Mouse (Mus musculus) intestine, embryonic 14.5 days (tissue): ENCODE measurements around the gene Olfr1385. TPM values are rescaled to one million over a fixed set of nuclear protein-coding genes. Genes with fewer than 3 reads are reported as not detected.
"Not testable (repeated sequence)": the region's sequence is repeated elsewhere in the genome, so short reads cannot be mapped to it uniquely, and the experiment has no call there.

Source experiments
- ATAC-seq: fragments of 200-750 bp; cut with Nextera tagmentation; replicated peaks from 2 replicates; pipeline ENCODE4 v1.8.0; 2017; ENCODE audit warnings: low read depth, moderate number of reproducible peaks, moderate TSS enrichment, moderate library complexity; ENCODE audit not compliant: low FRiP score, low TSS enrichment
- DNase-seq: peaks from one replicate; pipeline ENCODE4 v3.0.0-alpha.2; 2018; ENCODE audit warnings: low spot score
- H3K27ac ChIP-seq: fragments of 300-500 bp; sonication (generic); 2 replicates; pipeline ENCODE4 v1.5.1; 2014; ENCODE audit warnings: low read depth, mild to moderate bottlenecking, control low read depth
- H3K27me3 ChIP-seq: fragments of 300-500 bp; sonication (generic); replicated peaks from 2 replicates; pipeline ENCODE4 v1.6.1; 2014; ENCODE audit warnings: low read length, control low read depth; ENCODE audit not compliant: control insufficient read depth, insufficient read depth
- H3K36me3 ChIP-seq: fragments of 300-500 bp; sonication (generic); 2 replicates; pipeline ENCODE4 v1.6.1; 2014; ENCODE audit warnings: low read length, control low read depth; ENCODE audit not compliant: control insufficient read depth, insufficient read depth
- H3K4me1 ChIP-seq: fragments of 300-500 bp; sonication (generic); replicated peaks from 2 replicates; pipeline ENCODE4 v1.6.1; 2014; ENCODE audit warnings: low read length, control low read depth, mixed read lengths; ENCODE audit not compliant: control insufficient read depth, insufficient read depth
- H3K4me2 ChIP-seq: fragments of 300-500 bp; sonication (generic); 2 replicates; pipeline ENCODE4 v1.6.1; 2014; ENCODE audit warnings: low read length
- H3K4me3 ChIP-seq: fragments of 300-500 bp; sonication (generic); 2 replicates; pipeline ENCODE4 v1.5.1; 2014; ENCODE audit warnings: low read depth, low read length, control low read depth, mixed read lengths
- H3K9ac ChIP-seq: fragments of 300-500 bp; sonication (generic); 2 replicates; pipeline ENCODE4 v1.6.1; 2014; ENCODE audit warnings: mild to moderate bottlenecking, low read length
- H3K9me3 ChIP-seq: fragments of 300-500 bp; sonication (generic); 2 replicates; pipeline ENCODE4 v1.6.1; 2016; ENCODE audit warnings: low read length, control low read depth; ENCODE audit not compliant: control insufficient read depth
- WGBS: fragments of 180-500 bp; shearing (Covaris S2); extraction: QIAGEN DNeasy Blood & Tissue Kit; methylation state at CpG from one replicate; pipeline ENCODE4 v1.1.7; 2014; 5-methylcytosine and 5-hydroxymethylcytosine counted together
- polyA plus RNA-seq: library from polyadenylated mRNA; unstranded; fragments of >200 nt; fragmentation: Nextera tagmentation; extraction: Ambion mirVana; gene quantifications from 2 replicates; pipeline ENCODE4 v1.2.1, GENCODE M21; 2014

Gene Olfr1385
- polyA plus RNA-seq, 1 experiment from 2014 or later, result not detected

GRCm38 (mm10) chr11:49543149-49543548, 54.3 kb downstream of the Olfr1385 start, which contains the start of gene Olfr1381:
Olfr1381 (plus strand) TSS chr11:49543449.
- WGBS, result 82% methylated on average over 3 of the region's 3 CpGs
- not testable (repeated sequence) for ATAC-seq, H3K9ac ChIP-seq, H3K27ac ChIP-seq, H3K4me2 ChIP-seq, H3K36me3 ChIP-seq, H3K27me3 ChIP-seq, H3K9me3 ChIP-seq, H3K4me1 ChIP-seq, H3K4me3 ChIP-seq, DNase-seq

Other genes with a start within 250 kb of the Olfr1385 start
- gene Mgat1, start 244.9 kb upstream of the Olfr1385 start, polyA plus RNA-seq, result 52.9 and 55.4 TPM in 2 replicates
- gene Olfr1393, start 210.8 kb upstream of the Olfr1385 start, polyA plus RNA-seq, result 0.12 TPM in 1 of 2 replicates, not detected in the other
- gene Olfr1392, start 203.8 kb upstream of the Olfr1385 start, polyA plus RNA-seq, result not detected in 2 replicates
- gene Olfr10, start 184.3 kb upstream of the Olfr1385 start, polyA plus RNA-seq, result not detected in 2 replicates
- gene Olfr1391, start 166.3 kb upstream of the Olfr1385 start, polyA plus RNA-seq, result not detected in 2 replicates
- gene Olfr1390, start 153.9 kb upstream of the Olfr1385 start, polyA plus RNA-seq, result not detected in 2 replicates
- not detected in 2 replicates for gene Olfr1389, start 66.0 kb upstream of the Olfr1385 start, polyA plus RNA-seq
- gene Olfr1388, start 52.4 kb upstream of the Olfr1385 start, polyA plus RNA-seq, result 0.15 and 0.24 TPM in 2 replicates
- not detected in 2 replicates for gene Olfr1387, start 33.7 kb upstream of the Olfr1385 start, polyA plus RNA-seq
- gene Olfr1386, start 24.0 kb upstream of the Olfr1385 start, polyA plus RNA-seq, result not detected in 2 replicates
- not detected in 2 replicates for gene Olfr1384, start 17.7 kb downstream of the Olfr1385 start, polyA plus RNA-seq
- gene Olfr1383, start 30.6 kb downstream of the Olfr1385 start, polyA plus RNA-seq, result not detected in 2 replicates
- gene Olfr1382, start 39.2 kb downstream of the Olfr1385 start, polyA plus RNA-seq, result not detected in 2 replicates
- gene Olfr1381, start 54.4 kb downstream of the Olfr1385 start, polyA plus RNA-seq, result not detected in 2 replicates
- not detected in 2 replicates for gene Olfr1380, start 67.8 kb downstream of the Olfr1385 start, polyA plus RNA-seq
- gene Flt4, start 120.2 kb downstream of the Olfr1385 start, polyA plus RNA-seq, result 6.0 and 6.1 TPM in 2 replicates
- not detected in 2 replicates for gene Scgb3a1, start 174.5 kb downstream of the Olfr1385 start, polyA plus RNA-seq
- 48.5 and 53.3 TPM in 2 replicates for gene Cnot6, start 223.7 kb downstream of the Olfr1385 start, polyA plus RNA-seq